Mouse (Mus musculus): Measurements from ENCODE around the gene Qrich2.
"Not testable (repeated sequence)": the region's sequence is repeated elsewhere in the genome, so short reads cannot be mapped to it uniquely, and the experiment has no call there.

Gene Qrich2

DNA sequence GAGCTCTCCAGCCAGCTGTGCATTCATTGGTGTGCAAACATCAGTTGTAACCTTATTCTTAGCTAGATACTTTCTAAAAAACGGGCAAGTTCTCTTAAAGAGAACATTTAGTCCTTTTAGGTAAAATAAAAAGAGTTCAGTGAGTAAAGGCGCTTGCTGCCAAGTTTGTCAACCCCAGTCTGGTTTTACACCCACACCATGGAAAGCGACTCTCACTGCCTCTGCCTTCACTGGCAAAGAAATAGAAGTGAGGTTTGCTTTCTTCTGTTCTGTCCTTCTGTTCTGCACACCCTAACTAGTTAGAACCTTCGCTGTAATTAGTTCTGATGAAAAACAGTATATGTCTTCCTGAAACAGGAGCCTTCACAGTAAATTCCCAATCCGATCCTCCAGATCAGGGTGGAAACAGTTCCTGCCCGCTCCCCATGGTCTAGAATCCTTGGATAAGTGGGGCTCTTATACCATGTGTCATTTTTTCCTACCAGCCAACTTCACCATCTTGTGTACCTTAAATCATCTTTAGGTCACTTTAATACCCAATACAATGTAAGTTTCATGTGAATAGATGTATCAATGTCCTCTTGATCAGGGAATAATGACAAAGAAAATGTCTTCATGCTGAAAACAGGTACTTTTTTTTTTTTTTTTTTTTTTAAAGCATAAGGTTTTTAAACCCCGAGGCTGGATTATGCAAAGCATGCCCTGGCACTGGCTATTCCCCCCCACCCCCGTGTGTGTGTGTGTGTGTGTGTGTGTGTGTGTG, 33.3 kb downstream of the Qrich2 start:
- DNase-seq (ENCODE audit: extremely low read depth, insufficient read length, low spot score), result no peak

DNA sequence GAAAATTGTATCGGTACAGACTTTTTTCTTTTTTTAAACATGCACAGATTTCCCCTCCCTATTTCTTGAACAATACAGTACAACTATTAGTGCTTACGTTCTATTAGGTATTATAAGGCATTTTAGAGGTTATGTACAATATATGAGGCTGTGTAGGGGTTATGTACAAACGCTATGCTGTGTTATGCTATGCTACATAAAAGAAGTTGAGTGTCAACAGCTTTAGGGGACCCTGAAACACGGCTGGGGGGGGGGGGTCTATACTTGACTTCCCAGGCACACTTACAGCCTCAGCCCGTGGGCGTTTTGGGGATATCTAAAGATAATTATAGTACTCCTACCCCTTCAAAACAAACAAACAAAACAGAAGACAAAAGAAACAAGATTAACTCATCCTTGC, 33.9 kb downstream of the Qrich2 start:
- DNase-seq (ENCODE audit: extremely low read depth, insufficient read length, low spot score), result no peak

DNA sequence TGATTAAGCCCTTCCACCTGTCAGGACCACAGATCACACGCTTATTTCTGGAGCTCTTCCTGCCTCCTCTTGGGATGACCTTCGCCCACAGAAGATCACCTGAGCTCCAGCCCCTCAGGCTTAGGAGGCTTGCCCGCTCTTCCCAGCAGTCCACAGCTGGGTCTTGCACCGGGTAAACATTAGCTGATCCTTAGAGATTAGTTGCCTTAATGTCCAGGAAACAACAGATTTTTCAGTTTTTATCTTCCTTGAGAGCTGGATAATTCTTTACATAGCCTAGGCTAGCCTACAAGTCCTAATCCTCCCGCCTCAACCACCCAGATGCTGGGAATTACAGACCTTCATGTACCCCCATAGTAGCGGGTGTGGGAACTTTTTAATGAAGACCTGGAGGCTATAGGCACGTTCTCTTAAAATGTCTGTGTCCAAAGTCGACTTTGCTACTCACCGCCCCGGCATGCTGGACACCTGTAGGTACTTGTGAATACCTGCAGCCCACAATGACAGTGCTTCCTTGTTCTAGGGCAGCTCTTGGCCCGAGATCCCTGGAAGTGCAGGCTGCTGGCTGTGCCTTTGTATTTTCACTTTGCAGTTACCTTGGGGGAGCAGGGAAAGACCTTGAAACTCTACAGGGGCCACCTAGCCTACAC, 34.5 kb downstream of the Qrich2 start:
- DNase-seq (ENCODE audit: extremely low read depth, insufficient read length, low spot score), result no peak

DNA sequence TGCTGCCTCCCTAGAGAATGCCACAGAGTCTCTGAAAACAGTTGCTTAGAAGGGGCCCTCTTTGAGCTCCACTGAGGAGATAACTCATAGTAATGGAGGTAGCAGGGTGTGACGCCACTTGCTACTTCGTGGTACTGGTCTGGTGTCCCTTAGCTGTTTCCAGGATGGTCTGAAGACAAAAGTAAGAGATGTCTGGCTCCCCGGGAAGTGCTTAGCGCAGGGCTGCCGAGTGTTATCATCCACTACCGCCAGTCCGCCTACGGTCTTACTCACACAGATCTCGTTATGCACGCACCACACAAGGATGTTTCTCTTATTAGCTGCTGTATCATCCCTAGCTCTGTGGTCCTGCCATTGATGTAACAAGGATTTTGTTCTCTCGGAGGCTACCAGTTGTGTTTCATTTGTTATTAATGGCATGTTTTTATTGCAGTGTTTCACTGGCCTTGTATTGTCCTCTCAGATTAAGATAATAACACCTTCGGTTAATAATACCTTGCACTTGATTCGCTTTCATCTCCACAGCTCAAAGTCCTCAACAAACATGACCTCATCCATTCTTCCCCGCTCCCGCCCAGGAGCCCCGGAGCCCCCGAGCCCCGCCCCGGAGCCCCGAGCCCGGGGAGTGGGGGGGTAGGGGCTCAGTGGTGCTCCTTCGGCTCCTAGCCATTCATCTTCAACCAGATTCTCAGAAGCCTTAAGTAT, 35.2 kb downstream of the Qrich2 start:
- DNase-seq (ENCODE audit: extremely low read depth, insufficient read length, low spot score), result no peak

- DNase-seq (ENCODE audit: extremely low read depth, insufficient read length, low spot score), result no peak
These were observed 36.0 kb downstream of the Qrich2 start for GRCm38 (mm10) chr11:116429862-116430613.

DNA sequence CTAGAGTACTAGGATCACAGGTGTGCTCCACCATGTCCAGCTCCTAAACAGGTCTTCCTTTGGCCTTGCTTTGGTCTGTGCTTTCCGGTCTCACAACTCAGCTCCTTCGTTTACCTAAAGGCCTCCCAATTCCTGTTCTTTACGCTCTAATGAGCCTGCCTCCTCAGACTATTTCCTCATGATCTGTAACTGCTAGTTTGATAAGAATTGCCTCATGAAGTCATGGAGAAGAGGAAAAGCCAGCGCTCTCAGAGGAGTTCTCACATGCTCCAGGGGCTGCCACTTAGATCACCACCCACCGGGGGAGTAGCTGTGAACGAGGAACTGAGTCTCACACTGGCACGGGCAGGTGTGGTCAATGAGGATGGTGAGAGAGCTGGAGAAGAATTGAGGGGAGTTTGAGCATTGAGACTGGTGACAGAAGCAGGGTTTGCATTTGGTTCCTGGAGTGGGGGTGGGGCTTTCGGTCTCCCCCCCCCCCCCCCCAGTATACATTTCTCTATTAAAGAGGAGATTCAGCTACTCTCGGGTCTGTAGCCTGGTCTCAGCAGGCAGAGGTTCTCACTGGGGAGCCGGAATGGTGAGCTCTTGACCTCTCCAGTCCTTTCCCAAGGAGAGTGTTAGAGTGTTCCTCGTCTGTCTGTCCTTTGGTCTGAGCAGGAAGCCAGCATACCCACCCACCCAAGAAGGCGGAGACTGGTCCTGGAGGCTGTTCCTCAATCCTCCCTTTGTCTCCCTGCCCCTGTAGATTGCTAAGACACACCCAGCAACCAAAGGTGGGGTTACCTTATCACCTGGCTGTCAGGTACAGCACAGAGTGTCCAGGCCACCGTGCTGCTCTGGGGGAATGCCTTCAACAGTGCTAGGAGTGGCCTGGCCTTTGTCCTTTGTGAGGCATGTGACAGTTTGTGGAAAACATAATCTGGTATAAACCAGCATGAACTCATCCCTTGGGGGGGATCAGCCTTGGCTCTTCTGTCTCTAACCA, 36.9 kb downstream of the Qrich2 start:
- DNase-seq (ENCODE audit: extremely low read depth, insufficient read length, low spot score), result no peak

DNA sequence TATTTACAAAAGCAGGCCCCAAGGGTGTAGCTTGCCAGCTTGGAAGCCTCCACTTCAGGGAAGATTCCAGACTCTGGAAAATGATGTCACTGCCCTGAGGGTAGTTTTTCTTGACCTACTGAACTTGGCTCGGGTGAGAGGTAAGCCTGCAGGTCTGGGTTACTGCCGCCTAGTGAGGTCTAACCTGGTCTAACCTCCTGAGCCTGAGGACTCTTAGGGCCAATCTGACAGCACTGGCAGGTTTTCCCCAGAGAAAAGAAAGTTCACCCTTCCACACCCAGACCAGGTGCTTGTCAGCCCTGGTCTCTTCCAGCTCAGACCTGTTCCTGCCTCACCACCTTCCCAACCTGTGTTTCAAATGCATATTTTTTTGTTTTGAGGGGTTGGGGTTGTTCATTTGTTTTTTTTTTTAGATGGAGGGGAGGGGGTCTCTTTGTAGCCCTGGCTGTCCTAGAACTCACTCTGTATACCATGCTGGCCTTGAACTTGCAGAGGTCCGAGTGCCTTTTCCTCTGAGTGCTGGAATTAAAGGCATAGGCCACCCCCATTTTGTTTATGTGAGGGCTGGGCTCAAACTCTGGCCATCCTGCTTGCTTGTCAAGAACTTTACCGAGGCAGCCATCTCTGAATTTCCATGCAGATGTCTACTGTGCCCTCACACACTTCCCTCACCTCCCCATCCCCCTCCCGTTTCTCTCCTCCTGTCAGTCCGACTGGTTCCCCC, 39.0 kb downstream of the Qrich2 start:
- DNase-seq (ENCODE audit: extremely low read depth, insufficient read length, low spot score), result no peak

DNA sequence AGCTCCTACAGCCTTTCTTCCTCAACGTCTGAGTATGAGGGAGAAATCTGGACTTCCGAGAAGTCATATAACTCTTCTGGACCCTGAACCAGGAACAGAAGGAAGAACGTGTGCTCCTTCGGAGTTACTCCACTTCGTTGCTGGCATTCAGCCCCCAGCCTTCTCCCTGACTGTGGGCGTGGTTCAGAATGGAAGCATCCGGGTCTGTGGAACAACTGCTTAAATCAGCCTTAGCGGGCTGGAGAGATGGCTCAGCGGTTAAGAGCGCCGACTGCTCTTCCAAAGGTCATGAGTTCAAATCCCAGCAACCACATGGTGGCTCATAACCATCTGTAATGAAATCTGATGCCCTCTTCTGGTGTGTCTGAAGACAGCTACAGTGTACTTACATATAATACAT, 39.7 kb downstream of the Qrich2 start:
- DNase-seq (ENCODE audit: extremely low read depth, insufficient read length, low spot score), result not testable (repeated sequence)

GRCm38 (mm10) chr11:116424621-116425407, 41.2 kb downstream of the Qrich2 start:
- no peak for DNase-seq (ENCODE audit: extremely low read depth, insufficient read length, low spot score)

DNA sequence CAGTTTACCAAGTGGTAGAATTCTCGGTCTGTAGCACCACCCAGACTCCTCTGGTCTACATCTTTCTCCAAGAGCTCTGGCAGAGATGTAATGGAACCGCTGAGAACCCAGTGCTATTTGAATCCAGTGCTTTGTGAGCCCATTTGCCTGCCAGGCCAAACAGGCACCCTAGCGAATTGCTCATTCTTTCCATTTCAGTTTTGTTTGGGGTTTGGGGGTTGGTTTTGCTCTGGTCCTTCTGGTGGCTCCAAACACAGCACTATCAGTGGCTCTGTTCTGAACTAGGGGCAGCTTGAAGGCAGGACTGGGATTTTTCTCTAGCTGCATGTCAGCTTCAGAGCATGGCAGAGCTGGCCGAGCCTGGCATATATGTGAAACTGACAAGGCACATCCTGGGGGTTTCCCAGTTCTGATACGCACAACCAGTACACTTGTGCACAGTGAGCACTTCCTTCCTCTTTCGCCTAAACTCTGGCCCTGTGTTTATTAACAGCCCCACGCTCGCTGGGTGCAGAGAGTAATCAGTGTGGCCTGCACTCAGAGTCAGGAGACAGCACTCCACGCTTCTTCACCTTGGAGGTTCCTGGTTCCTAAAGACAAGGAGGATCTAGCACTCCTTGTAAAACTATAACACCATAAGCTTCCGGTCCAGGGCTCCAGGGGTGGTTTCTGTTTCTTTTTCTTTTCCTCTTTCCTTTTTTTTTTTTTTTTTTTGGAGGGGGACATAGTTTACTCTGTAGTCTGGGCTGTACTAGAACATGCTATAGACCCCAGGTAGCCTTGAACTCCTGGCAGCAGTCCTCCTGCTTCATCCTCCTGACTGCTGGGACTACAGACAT, 42.0 kb downstream of the Qrich2 start:
- no peak for DNase-seq (ENCODE audit: extremely low read depth, insufficient read length, low spot score)

GRCm38 (mm10) chr11:116423214-116423613, 42.8 kb downstream of the Qrich2 start:
- DNase-seq (ENCODE audit: extremely low read depth, insufficient read length, low spot score), result no peak

DNA sequence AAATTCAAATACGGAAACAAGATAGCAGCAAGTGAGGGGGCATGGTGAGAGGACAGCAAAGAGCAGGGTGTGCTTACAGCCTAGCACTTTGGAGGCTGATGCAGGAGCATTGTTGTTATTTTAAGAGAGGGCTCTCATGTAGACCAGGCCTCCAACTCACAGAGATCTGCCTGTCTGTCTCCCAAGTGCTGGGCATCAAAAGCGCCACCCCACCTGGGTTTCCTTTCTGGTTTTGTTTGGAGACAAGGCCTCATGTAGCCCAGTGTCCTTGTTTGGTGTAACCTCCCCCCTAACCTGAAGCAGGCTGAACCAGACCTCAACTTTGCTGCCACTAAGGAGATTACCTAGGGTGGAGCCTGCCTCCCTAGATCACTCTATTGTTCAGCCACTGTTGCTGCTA, 43.5 kb downstream of the Qrich2 start:
- no peak for DNase-seq (ENCODE audit: extremely low read depth, insufficient read length, low spot score)

GRCm38 (mm10) chr11:116421102-116421501, 44.9 kb downstream of the Qrich2 start:
- DNase-seq (ENCODE audit: extremely low read depth, insufficient read length, low spot score), result no peak

GRCm38 (mm10) chr11:116418841-116419462, 47.1 kb downstream of the Qrich2 start:
- DNase-seq (ENCODE audit: extremely low read depth, insufficient read length, low spot score), result no peak

DNA sequence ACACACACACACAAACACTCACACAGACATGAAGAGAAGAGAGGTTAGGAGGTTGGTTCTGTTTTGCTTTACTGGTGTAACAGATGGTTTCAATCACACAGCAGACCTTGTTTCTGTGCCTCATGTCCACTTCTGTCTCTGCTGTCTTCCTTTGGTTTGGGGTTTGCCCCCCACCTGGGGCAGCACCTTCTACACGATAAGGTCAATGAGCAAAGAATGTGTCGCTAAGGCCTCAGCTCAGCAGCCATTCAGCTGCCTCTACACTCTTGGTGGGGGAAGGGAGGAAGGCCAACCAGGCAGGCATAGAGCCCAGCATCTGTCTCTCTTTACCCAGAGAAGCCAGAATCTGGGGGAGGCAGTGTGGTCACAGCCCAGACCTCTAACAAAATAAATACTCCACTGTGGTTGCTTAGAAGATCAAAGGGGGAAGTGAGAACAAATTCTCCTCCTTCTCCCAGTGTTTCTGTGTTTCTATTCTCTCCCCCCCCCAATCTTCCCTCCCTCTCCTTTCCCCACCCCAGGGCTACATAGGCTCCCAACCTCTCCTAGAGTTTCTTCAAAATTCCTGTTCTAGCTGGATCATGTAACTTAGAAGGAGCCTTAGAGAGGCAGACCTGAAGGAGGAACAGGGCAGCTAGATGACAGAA, 47.7 kb downstream of the Qrich2 start:
- DNase-seq (ENCODE audit: extremely low read depth, insufficient read length, low spot score), result no peak

GRCm38 (mm10) chr11:116417054-116417453, 49.0 kb downstream of the Qrich2 start:
- no peak for DNase-seq (ENCODE audit: extremely low read depth, insufficient read length, low spot score)
